15 mouse cellular contexts compared by ENCODE assay signal in the genomic region with DNA sequence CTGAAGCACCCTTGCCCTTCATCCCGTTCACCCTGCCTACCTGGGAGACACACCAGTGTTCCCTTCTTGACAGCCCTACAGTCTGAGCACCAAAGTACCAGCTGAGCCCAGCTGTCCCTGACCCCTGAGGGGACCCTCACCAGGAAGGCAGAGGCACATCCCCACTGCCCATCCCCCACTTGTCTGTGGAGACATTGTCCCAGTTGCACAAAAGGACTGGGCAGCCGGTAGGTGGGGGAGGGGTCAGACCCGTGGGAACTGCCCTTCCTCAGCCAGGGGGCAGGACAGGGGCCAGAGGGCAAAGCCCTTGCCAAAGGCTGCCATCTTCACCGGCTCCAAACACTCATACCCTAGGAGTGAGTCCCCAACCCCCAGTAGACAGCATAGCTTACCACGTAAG. TPM values are rescaled to one million over a fixed set of nuclear protein-coding genes. Genes with fewer than 3 reads are reported as not detected.
DNase-seq lines count a peak whose midpoint lies in the region; ATAC-seq and TF ChIP-seq lines count a peak whose summit lies in the region.
"Had no signal": no experiment of that assay in that cellular context is flagged by ENCODE, and none has a peak within 500 bp of the region (broad histone marks: within the 10 kb centered on the region; RNA-seq: fewer than 3 reads in every experiment).

No protein-coding gene starts in this region.

- no peak for TF ChIP-seq EP300 in MEL (IDR thresholded peaks at IDR 0.05; ENCODE audit: low read depth in 1 of 2, low read length in 2 of 2)

- WGBS in hindbrain, embryonic 11.5 days: 9% methylated on average over 5 of the region's 5 CpGs
- whole genome bisulfite sequencing in hindbrain, embryonic 13.5 days: 4% methylated on average over 5 of the region's 5 CpGs
- 17% methylated on average over 5 of the region's 5 CpGs for WGBS in midbrain, postnatal 0 days

- TF ChIP-seq POLR2A in MEL (IDR thresholded peaks at IDR 0.05; ENCODE audit: control insufficient read depth in 1 of 2, insufficient read depth in 1 of 2, low read depth in 1 of 2, low read length in 2 of 2, poor library complexity in 1 of 2): no peak

- 0 out of 2 replicates have a peak overlapping the region, but pooled peaks have one; percentile 8 for H3K4me3 ChIP-seq in hindbrain, embryonic 11.5 days (ENCODE audit: low read depth, low read length)
- H3K4me3 ChIP-seq in hindbrain, embryonic 13.5 days: no peak overlapping the region
- no peak overlapping the region for H3K4me3 ChIP-seq in MEL (ENCODE audit: control insufficient read depth in 1 of 2, insufficient read depth in 1 of 2, low read depth in 2 of 2, low read length in 2 of 2)
- H3K4me3 ChIP-seq in midbrain, postnatal 0 days (ENCODE audit: low read depth, low read length): no peak overlapping the region
- H3K4me3 ChIP-seq: heart, embryonic 13.5 days had no signal

- no peaks in the 10 kb centered on the region for H3K36me3 ChIP-seq in hindbrain, embryonic 11.5 days (ENCODE audit: control insufficient read depth, insufficient read depth, low read length)
- H3K36me3 ChIP-seq in hindbrain, embryonic 13.5 days: no peaks in the 10 kb centered on the region
- H3K36me3 ChIP-seq in MEL (ENCODE audit: control insufficient read depth in 1 of 2, insufficient read depth in 2 of 2, low read length in 2 of 2): peaks cover 0 to 13% of the 10 kb centered on the region in 2 experiments; a peak in 2 of 4 replicates
- H3K36me3 ChIP-seq in midbrain, postnatal 0 days (ENCODE audit: insufficient read depth, low read length): no peaks in the 10 kb centered on the region
- H3K36me3 ChIP-seq: heart, embryonic 13.5 days had no signal

- H3K9me3 ChIP-seq in hindbrain, embryonic 11.5 days (ENCODE audit: control insufficient read depth, low read length): no peaks in the 10 kb centered on the region
- no peaks in the 10 kb centered on the region for H3K9me3 ChIP-seq in hindbrain, embryonic 13.5 days
- H3K9me3 ChIP-seq in MEL (replicated peaks; ENCODE audit: insufficient read depth, low read length): no peaks in the 10 kb centered on the region
- H3K9me3 ChIP-seq in midbrain, postnatal 0 days (ENCODE audit: low read length): no peaks in the 10 kb centered on the region
- H3K9me3 ChIP-seq: heart, embryonic 13.5 days had no signal

- peak overlapping the region; percentile 86 for H3K27ac ChIP-seq in hindbrain, embryonic 11.5 days (ENCODE audit: low read depth, low read length)
- no peak overlapping the region for H3K27ac ChIP-seq in hindbrain, embryonic 13.5 days
- no peak overlapping the region for H3K27ac ChIP-seq in MEL (ENCODE audit: control insufficient read depth, low read depth, low read length)
- no peak overlapping the region for H3K27ac ChIP-seq in midbrain, postnatal 0 days (ENCODE audit: low read depth, low read length)

- 0 out of 2 replicates have a peak overlapping the region, but pooled peaks have one; percentile 2 for H3K4me2 ChIP-seq in hindbrain, embryonic 11.5 days (replicated peaks; ENCODE audit: low read depth, low read length)
- H3K4me2 ChIP-seq in hindbrain, embryonic 13.5 days: no peak overlapping the region
- no peak overlapping the region for H3K4me2 ChIP-seq in midbrain, postnatal 0 days (ENCODE audit: low read depth, low read length, poor library complexity, severe bottlenecking)
- H3K4me2 ChIP-seq: heart, embryonic 13.5 days had no signal

- peak; percentile 70 for DNase-seq in hindbrain, embryonic 11.5 days (ENCODE audit: low spot score)
- no peak for DNase-seq in MEL (ENCODE audit: low read depth, low spot score)
- peak; percentile 78 for DNase-seq in embryo, embryonic 11 days
- no peak for DNase-seq in midbrain, postnatal 0 days (ENCODE audit: low spot score)
- no peak for DNase-seq in cerebellum, postnatal 4 days (ENCODE audit: low spot score in 2 of 2)
- no peak for DNase-seq in lung, postnatal 25 days (ENCODE audit: low spot score)
- DNase-seq: cerebellum, adult 2 months; thymus, postnatal 36 days had no signal

- H3K4me1 ChIP-seq in hindbrain, embryonic 11.5 days (replicated peaks; ENCODE audit: control insufficient read depth, insufficient read depth, low read length): peaks cover 28% of the 10 kb centered on the region
- peaks cover 51% of the 10 kb centered on the region for H3K4me1 ChIP-seq in hindbrain, embryonic 13.5 days (replicated peaks)
- peaks cover 6 to 27% of the 10 kb centered on the region in 2 experiments for H3K4me1 ChIP-seq in MEL (ENCODE audit: control insufficient read depth in 1 of 2, insufficient read depth in 2 of 2, low read length in 2 of 2)
- H3K4me1 ChIP-seq in midbrain, postnatal 0 days (ENCODE audit: insufficient read depth, low read length): peaks cover 11% of the 10 kb centered on the region; the same call in 1 of the 2 replicates

- no peak for TF ChIP-seq RAD21 in MEL (IDR thresholded peaks at IDR 0.05; ENCODE audit: low read depth, low read length)

- H3K9ac ChIP-seq in hindbrain, embryonic 11.5 days (ENCODE audit: low read depth, low read length): no peak overlapping the region
- H3K9ac ChIP-seq in hindbrain, embryonic 13.5 days: no peak overlapping the region
- no peak overlapping the region for H3K9ac ChIP-seq in MEL (ENCODE audit: control insufficient read depth, low read depth, low read length, poor library complexity, severe bottlenecking)
- no peak overlapping the region for H3K9ac ChIP-seq in midbrain, postnatal 0 days (replicated peaks; ENCODE audit: low read length, poor library complexity, severe bottlenecking)
- H3K9ac ChIP-seq: heart, embryonic 13.5 days had no signal

- TF ChIP-seq CTCF in MEL (IDR thresholded peaks at IDR 0.05 in 2 of 3, conservative IDR thresholded peaks at IDR 0.05 in 1 of 3; ENCODE audit: control insufficient read depth in 1 of 3, insufficient read depth in 1 of 3, low read depth in 2 of 3, low read length in 3 of 3, poor library complexity in 1 of 3, severe bottlenecking in 1 of 3): no peak
- peak; percentile 14 for TF ChIP-seq CTCF in midbrain, postnatal 0 days (IDR thresholded peaks at IDR 0.05)

- no peaks in the 10 kb centered on the region; the same call in 1 of the 2 replicates for H3K79me2 ChIP-seq in MEL (ENCODE audit: control insufficient read depth, insufficient read depth, low read length, poor library complexity)

- ATAC-seq in hindbrain, embryonic 11.5 days (ENCODE audit: low FRiP score): no peak
- ATAC-seq in hindbrain, embryonic 13.5 days (ENCODE audit: low FRiP score): no peak
- ATAC-seq in midbrain, postnatal 0 days (ENCODE audit: low FRiP score): no peak

- H3K27me3 ChIP-seq in hindbrain, embryonic 11.5 days (ENCODE audit: control insufficient read depth, insufficient read depth, low read length): no peaks in the 10 kb centered on the region; the same call in 1 of the 2 replicates
- H3K27me3 ChIP-seq in hindbrain, embryonic 13.5 days: no peaks in the 10 kb centered on the region
- no peaks in the 10 kb centered on the region for H3K27me3 ChIP-seq in MEL (ENCODE audit: control insufficient read depth in 1 of 2, insufficient read depth in 2 of 2, low read length in 2 of 2)
- H3K27me3 ChIP-seq in midbrain, postnatal 0 days (ENCODE audit: insufficient read depth, low read length): no peaks in the 10 kb centered on the region

RNA-seq across cellular contexts. Expression of gene Nrarp, which starts 10.8 kb away (rescaled TPM):
- 44.6 and 60.5 TPM in 2 replicates for polyA plus RNA-seq in hindbrain, embryonic 11.5 days (2014; fragmentation: Nextera tagmentation; extraction: Ambion mirVana)
- polyA plus RNA-seq in hindbrain, embryonic 13.5 days (2015; fragmentation: Nextera tagmentation; extraction: Ambion mirVana): 21.4 and 24.6 TPM in 2 replicates
- total RNA-seq in MEL (2012; rRNA removed): 6.3 and 6.5 TPM in 2 replicates
- polyA plus RNA-seq in MEL (2012; ENCODE audit: insufficient read depth in 1 of 2, insufficient read length in 2 of 2, low read depth in 1 of 2, low replicate concordance in 2 of 2, missing spikeins in 1 of 2): 10 to 100 TPM in 1 of 2 experiments, not detected in 1; 12.3 TPM
- total RNA-seq in midbrain, postnatal 0 days (2014; rRNA removed): 49.2 and 49.9 TPM in 2 replicates
- polyA plus RNA-seq in midbrain, postnatal 0 days (2015; fragmentation: Nextera tagmentation; extraction: Ambion mirVana): 16.1 and 16.5 TPM in 2 replicates

RNA-seq across cellular contexts. Expression of gene Tor4a, which starts 26.9 kb away (rescaled TPM):
- 0.94 and 2.4 TPM in 2 replicates for polyA plus RNA-seq in hindbrain, embryonic 11.5 days (2014; fragmentation: Nextera tagmentation; extraction: Ambion mirVana)
- 1.6 and 1.9 TPM in 2 replicates for polyA plus RNA-seq in hindbrain, embryonic 13.5 days (2015; fragmentation: Nextera tagmentation; extraction: Ambion mirVana)
- total RNA-seq in MEL (2012; rRNA removed): 7.6 and 9.1 TPM in 2 replicates
- 10 to 100 TPM in 1 of 2 experiments, not detected in 1; 13.7 TPM for polyA plus RNA-seq in MEL (2012; ENCODE audit: insufficient read depth in 1 of 2, insufficient read length in 2 of 2, low read depth in 1 of 2, low replicate concordance in 2 of 2, missing spikeins in 1 of 2)
- total RNA-seq in midbrain, postnatal 0 days (2014; rRNA removed): 1.7 and 3.5 TPM in 2 replicates
- 0.98 and 1.3 TPM in 2 replicates for polyA plus RNA-seq in midbrain, postnatal 0 days (2015; fragmentation: Nextera tagmentation; extraction: Ambion mirVana)

RNA-seq across cellular contexts. Expression of gene Nelfb, which starts 41.5 kb away (rescaled TPM):
- polyA plus RNA-seq in hindbrain, embryonic 11.5 days (2014; fragmentation: Nextera tagmentation; extraction: Ambion mirVana): 89.6 and 93.7 TPM in 2 replicates
- polyA plus RNA-seq in hindbrain, embryonic 13.5 days (2015; fragmentation: Nextera tagmentation; extraction: Ambion mirVana): 98.3 and 104 TPM in 2 replicates
- 62.9 and 63.1 TPM in 2 replicates for total RNA-seq in MEL (2012; rRNA removed)
- 10 to 100 TPM in 1 of 2 experiments, not detected in 1; 83.5 TPM for polyA plus RNA-seq in MEL (2012; ENCODE audit: insufficient read depth in 1 of 2, insufficient read length in 2 of 2, low read depth in 1 of 2, low replicate concordance in 2 of 2, missing spikeins in 1 of 2)
- 87.0 and 101 TPM in 2 replicates for total RNA-seq in midbrain, postnatal 0 days (2014; rRNA removed)
- polyA plus RNA-seq in midbrain, postnatal 0 days (2015; fragmentation: Nextera tagmentation; extraction: Ambion mirVana): 90.4 TPM in 2 replicates

RNA-seq across cellular contexts. Expression of gene Stpg3, which starts 44.7 kb away (rescaled TPM):
- not detected in 2 replicates for polyA plus RNA-seq in hindbrain, embryonic 11.5 days (2014; fragmentation: Nextera tagmentation; extraction: Ambion mirVana)
- not detected in 2 replicates for polyA plus RNA-seq in hindbrain, embryonic 13.5 days (2015; fragmentation: Nextera tagmentation; extraction: Ambion mirVana)
- not detected in 2 replicates for total RNA-seq in MEL (2012; rRNA removed)
- under 1 TPM in 1 of 2 experiments, not detected in 1; 0.07 TPM for polyA plus RNA-seq in MEL (2012; ENCODE audit: insufficient read depth in 1 of 2, insufficient read length in 2 of 2, low read depth in 1 of 2, low replicate concordance in 2 of 2, missing spikeins in 1 of 2)
- total RNA-seq in midbrain, postnatal 0 days (2014; rRNA removed): 0.38 TPM in 1 of 2 replicates, not detected in the other
- polyA plus RNA-seq in midbrain, postnatal 0 days (2015; fragmentation: Nextera tagmentation; extraction: Ambion mirVana): not detected in 2 replicates
- polyA plus RNA-seq: cerebellum, adult 2 months; embryonic facial prominence, embryonic 14.5 days; heart, embryonic 13.5 days; inflammation-experienced regulatory T-cells, adult 6 months; limb, embryonic 14.5 days; stomach, embryonic 14.5 days had no signal

RNA-seq across cellular contexts. Expression of gene Fam166a, which starts 48.8 kb away (rescaled TPM):
- not detected in 2 replicates for polyA plus RNA-seq in hindbrain, embryonic 11.5 days (2014; fragmentation: Nextera tagmentation; extraction: Ambion mirVana)
- polyA plus RNA-seq in hindbrain, embryonic 13.5 days (2015; fragmentation: Nextera tagmentation; extraction: Ambion mirVana): 0.40 and 1.3 TPM in 2 replicates
- 1.1 TPM in 1 of 2 replicates, not detected in the other for total RNA-seq in MEL (2012; rRNA removed)
- polyA plus RNA-seq in MEL (2012; ENCODE audit: insufficient read depth in 1 of 2, insufficient read length in 2 of 2, low read depth in 1 of 2, low replicate concordance in 2 of 2, missing spikeins in 1 of 2): 10 to 100 TPM in 1 of 2 experiments, not detected in 1; 15.6 TPM
- not detected in 2 replicates for total RNA-seq in midbrain, postnatal 0 days (2014; rRNA removed)
- polyA plus RNA-seq in midbrain, postnatal 0 days (2015; fragmentation: Nextera tagmentation; extraction: Ambion mirVana): 1.5 TPM in 1 of 2 replicates, not detected in the other
- total RNA-seq: left cerebral cortex, adult 18-20 months had no signal
- polyA plus RNA-seq: embryonic facial prominence, embryonic 14.5 days; heart, embryonic 13.5 days; inflammation-experienced regulatory T-cells, adult 6 months; stomach, embryonic 14.5 days had no signal

Comparison
In these comparisons a context has a peak if more than half of its experiments do, and no peak if none do; other contexts are left out.
1. DNase-seq: peak in hindbrain, embryonic 11.5 days (single experiment) and embryo, embryonic 11 days (single experiment); none in MEL (single experiment), midbrain, postnatal 0 days (single experiment), cerebellum, postnatal 4 days (0 of 2) and lung, postnatal 25 days (single experiment).